Mouse (Mus musculus) lung, adult 18-20 months (tissue): ENCODE data around the gene Tsks.

Experiments used
- DNase-seq, 2 experiments: peaks; one replicate each; pipeline ENCODE4 v3.0.0; 2022; ENCODE audit warnings: mixed read lengths in 2 of 2

Tsks gene

DNA sequence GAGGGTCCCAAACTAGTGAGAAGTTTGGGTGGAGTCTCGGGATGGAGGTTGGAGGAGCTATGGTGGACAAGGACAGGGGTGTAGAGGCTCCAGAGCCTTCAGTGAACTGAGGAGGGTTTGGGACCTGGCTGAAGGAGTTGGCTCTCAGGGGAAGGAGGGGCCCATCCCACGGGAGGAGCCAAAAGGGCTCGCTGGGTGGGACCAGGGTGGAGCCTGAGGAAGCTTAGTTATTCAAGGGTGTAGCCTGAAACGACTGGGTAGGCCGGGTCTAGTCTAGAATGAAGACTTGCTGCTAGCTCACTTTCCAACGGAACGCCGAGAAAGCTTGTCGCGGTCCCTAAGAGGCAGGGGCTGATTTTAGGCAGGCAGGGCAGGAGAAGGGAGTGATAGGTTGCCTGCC, 9.0 kb downstream of the Tsks start:
- DNase-seq = peak; percentile 90 to 92

DNA sequence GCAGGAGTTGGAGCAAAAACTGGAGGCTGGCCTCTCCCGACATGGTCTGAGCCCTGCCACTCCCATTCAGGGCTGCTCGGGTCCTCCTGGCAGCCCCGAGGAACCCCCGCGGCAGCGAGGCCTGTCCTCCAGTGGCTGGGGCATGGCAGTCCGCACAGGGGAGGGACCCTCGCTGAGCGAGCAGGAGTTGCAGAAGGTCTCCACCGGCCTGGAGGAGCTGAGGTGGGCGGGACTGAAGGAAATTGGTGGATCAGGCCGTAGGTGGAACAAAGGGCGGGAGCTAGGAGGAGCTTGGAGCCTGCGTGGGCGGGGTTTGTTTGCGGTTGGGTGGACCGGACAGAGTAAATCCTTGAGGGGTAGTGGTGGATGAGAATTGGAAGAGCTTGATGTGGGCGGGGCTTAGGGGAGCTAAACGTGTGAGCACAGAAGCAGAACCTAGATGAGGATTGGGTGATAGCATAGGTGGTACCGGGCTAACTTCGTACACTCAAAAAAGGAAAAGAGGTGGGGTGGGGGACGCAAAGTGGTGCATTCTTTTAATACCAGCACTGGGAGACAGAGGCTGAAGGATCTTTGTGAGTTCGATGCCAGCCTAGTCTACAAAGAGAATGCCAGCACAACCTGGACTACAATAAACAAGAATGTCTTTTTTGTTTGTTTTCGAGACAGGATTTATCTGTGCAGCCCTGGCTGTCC, 9.8 kb downstream of the Tsks start:
- DNase-seq = peak; percentile 97 to 98

GRCm38 (mm10) chr7:44953561-44953960, 10.6 kb downstream of the Tsks start:
- DNase-seq = no peak

- DNase-seq = no peak
Measured at GRCm38 (mm10) chr7:44954091-44954885, 11.3 kb downstream of the Tsks start.

GRCm38 (mm10) chr7:44955628-44956027, 12.6 kb downstream of the Tsks start:
- DNase-seq = no peak

GRCm38 (mm10) chr7:44956266-44956665, 13.3 kb downstream of the Tsks start:
- no peak for DNase-seq

DNA sequence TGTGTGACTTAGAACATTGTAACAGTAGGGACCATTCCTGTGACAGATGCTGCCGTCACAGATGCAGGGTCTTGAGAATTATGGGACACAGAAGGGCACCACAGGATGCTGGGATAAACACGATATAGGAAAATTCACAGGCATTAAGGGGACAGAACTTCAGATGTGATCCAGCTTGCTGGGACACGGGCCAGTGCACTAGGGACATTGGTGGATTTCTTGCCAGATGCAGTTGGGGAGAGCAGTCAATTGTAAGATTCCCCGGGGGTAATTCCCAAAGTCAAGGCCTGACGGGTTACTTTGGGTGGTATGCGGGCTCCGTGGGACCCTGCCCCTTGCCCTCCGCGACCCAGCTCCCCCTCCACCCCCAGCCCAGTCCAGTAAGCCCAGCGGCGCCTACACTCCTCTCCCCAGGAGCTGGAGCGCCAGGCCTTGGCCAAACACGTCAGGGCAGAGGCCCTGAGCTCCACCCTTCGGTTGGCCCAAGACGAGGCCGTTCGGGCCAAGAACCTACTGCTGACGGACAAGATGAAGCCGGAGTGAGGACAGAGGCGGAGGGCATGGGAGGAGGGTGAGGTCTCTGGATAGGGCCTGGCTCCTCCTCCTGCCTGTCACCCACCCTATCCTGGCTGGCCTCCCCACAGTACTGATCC, 14.3 kb downstream of the Tsks start:
- peak; percentile 66 to 68 for DNase-seq

DNA sequence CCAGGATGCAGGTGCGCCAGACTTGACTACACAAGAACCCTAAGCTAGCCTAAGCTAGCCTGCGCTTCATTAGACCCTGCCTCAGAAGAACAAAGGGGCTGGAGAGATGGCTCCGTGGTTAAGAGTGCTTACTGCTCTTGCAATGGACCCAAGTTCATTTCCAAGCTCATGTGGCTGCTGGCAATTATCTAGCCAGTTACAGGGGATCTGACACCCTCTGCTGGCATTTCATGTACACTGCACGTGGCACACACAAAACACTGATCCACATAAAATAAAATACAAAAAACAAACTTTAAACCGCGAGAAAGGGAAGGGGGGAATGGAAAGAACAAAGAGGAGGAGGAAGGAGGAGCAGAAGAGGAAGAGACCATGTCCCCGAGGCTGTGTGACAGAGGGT, 15.2 kb downstream of the Tsks start:
- peak in 1 of 2 experiments; percentile 34 for DNase-seq

DNA sequence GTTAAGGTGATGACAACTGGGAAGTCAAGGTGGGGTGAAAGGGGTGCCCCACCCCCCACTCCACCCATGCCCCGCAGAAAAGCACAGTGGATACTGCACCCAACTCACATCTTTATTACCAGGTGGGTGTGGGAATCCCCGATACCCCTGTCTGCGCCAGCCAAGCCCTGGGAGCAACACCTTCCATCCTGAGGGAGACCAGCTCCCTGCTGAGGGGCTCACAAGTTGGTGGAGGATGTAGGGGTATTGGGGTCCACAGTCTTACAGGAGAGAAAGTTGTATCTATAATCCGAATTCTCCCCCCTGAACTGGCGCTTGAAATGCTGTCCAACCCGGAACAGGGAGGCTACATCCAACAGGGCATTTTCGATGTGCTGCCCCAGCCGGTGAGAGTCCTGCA, 16.3 kb downstream of the Tsks start:
- no peak for DNase-seq

DNA sequence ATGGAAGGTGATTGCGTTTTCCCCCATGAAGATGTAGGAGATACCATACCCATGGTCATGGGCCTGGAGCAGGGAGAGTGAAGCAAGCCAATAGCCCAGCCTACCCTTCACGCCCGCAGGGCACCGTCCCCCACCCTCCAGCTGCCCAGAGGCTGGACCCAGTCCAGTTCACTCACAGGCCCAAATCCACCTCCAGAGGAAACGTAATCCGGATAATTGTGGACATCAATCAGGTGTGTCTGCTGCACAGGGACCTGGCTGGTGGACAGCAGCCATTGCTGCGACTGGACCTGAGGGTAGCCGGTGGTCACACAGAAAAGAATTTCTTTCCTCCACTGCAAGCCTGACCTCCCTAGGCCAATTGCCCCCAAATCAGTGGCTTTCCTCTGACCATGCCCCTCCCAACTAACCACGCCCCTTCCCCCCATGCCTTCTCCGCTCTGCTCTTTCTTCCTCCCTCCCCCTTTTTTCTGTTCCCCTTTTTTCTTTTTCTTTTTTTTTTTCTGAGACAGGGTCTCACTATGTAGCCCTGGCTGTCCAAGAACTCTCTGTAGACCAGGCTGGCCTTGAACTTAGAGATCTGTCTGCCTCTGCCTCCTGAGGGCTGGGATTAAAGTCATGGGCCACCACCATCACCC, 17.0 kb downstream of the Tsks start:
- no peak for DNase-seq

DNA sequence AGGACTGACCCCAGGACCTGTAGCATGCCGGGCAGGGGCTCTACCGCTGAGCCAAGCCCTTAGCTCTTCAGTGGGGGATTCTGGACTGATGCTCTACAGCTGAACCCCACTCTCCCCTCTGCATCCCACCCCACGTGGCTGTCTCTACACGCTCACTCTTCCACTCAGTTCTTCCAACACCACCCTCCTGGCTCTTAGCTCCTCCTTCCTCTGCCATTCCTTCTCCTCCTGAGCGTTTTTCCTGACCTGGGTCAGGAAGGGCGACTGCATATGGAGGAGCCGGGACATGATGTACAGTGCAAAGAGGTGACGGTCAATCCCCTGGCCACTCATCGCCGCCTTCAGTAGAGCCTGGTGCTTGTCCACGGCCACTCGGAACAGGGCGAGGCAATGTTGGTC, 17.5 kb downstream of the Tsks start:
- DNase-seq = no peak

DNA sequence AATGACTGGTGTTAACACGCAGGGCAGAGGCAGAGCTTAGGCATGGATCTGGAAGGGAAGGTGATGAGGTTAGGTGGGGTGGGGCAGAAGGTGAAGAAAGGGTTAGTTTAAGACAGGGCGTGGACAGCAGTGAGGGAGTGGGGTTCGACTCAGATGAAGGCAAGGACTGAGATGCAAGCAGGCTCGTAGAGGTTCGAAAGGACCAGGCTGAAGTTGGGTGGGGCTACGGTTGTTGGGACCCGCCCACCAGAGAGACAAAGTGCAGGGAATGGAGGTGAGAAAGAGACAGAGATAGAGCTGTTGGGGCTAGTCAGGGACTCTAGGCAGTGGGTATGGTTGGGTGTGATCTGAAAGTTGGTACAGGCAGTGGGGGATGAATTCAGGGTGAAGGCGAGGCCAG, 19.3 kb downstream of the Tsks start:
- no peak for DNase-seq

GRCm38 (mm10) chr7:44962831-44963230, 19.8 kb downstream of the Tsks start:
- DNase-seq = no peak

DNA sequence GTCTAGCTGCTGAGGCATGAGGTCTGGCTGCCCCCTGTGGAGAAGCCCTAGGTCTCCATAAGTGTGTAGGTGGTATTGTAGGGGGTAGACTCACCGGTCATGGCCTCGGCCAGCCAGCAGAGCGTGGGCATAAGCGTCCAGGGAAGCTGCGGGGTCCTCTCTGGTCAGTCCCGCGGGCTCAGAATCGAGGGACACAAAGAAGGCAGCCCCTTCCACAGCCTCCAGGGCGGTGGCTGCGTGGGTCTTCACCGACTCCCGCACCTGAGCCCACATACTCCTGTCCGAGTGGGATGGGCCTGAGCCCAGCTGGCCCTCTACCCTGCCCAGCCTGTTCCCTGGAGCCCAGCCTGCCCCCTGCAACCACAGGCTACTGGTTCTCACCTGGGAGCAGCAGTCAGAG, 22.0 kb downstream of the Tsks start:
- no peak for DNase-seq

GRCm38 (mm10) chr7:44965975-44966374, 23.0 kb downstream of the Tsks start:
- no peak for DNase-seq

GRCm38 (mm10) chr7:44966638-44967037, 23.6 kb downstream of the Tsks start:
- DNase-seq = no peak

GRCm38 (mm10) chr7:44970231-44970691, 27.3 kb downstream of the Tsks start:
- peak; percentile 88 to 92 for DNase-seq

- no peak for DNase-seq
Measured at GRCm38 (mm10) chr7:44971142-44971541, 28.1 kb downstream of the Tsks start.

DNA sequence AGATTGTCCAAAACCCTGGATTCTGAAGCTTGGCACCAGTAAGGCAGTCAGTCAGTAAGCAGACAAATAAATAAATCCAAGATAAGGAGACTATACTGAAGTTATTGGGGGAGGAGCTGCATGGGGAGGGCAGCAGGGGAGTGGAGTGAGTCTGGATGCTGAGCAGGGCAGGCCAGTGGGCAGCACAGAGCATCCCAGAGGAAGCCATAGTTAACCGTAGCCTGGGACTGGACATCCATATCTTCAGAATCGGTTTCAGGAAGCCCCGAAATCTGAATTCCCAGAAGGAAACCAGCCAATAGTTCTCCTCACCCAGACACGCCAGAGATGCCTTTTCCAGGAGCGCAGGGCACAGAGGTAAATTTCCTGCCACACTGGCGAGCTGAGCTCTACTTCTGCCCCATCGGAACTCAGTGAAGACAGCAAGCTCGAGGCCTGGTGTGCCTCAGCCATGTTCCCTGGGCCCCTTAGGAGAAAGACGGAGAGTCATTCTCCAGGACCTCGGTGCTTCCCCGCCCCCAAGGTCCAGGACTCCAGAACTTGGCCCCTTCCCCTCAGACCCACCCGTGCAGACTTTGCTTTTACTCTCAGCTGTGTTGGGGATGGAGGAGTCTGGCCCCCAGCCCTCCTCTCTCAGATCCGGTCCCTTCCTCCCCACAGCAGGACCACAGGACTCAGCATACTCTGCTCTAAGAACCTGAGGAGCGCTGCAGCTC, 30.6 kb downstream of the Tsks start:
- DNase-seq = no peak

DNA sequence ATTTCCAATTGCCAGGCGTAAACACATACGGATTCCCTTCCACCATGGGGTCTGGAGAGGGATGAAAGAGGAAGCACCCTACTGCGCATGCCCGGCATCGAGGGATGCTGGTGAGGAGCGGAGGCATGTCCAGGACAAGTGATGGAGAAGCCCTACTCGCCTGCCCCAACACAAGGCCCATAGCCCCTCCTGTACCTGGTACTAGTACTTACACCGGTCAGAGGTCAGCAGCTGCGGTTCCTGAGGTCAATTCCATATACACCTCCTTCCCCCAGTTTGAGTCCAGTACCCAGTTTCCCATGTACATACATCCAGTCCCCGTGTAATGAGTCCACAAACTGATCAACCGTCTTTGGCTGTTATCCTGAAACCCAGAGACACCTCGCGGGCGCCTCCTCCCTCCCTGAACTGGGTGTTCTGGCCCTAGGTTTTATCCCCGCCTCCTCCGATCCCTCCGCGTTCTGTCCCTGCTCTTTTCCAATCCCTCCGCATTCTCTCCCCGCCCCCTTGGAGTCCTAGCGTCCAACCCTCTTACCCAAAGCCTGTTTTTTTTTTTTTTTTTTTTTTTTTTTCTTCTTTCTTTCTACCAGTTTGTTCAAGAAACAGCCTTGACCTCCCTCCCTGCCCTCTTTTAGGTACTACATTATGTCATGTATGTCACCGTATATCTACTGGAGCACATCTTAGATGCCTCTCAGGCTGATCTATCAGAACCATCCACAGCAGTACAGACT, 31.5 kb downstream of the Tsks start, which contains the start of gene Cpt1c:
Cpt1c (minus strand) TSS at position 469 of the 734 bp plus-strand sequence.
- DNase-seq = peak; percentile 77

DNA sequence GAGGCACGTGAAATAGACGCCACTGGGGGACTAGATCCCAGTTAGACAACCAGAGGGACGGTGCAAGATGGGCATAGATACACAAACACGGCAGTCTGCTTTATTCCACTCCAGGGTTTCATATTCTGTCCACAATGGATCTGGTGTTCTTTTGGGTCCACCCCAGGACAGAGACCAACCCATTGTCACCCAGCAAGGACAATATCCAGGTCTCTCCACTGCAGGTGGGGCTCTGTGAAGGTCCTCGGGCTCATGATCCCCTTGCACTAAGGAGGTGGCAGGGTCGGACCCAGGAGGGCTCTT, 32.1 kb downstream of the Tsks start:
- no peak for DNase-seq

DNA sequence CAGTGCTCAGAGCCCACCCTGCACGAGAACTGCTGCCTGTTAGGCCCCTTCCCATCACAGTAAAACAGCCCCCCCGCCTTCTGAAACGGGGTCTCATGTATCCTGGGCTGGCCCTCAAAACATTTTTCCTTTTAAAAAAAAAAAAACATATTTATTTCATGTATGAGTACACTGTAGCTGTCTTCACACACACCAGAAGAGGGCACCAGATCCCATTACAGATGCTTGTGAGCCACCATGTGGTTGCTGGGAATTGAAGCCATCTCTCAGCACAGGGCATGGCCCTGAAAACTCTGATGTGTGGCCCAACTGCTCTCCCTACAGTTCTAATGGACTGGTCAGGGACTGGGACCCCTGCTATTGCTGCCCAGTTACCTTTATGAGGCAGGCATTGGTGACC, 35.3 kb downstream of the Tsks start:
- DNase-seq = no peak
